Mouse (Mus musculus) regulatory T cell (primary cell): ENCODE data around the gene Uqcr11.

Experiments
- in situ Hi-C: fragments of 300-600 bp; cut with MboI, MseI; formaldehyde crosslinking; loops from one replicate; pipeline ENCODE4 v1.15.1; 2025; ENCODE audit warnings: high pct_unique_total_duplicates

Gene Uqcr11

DNA sequence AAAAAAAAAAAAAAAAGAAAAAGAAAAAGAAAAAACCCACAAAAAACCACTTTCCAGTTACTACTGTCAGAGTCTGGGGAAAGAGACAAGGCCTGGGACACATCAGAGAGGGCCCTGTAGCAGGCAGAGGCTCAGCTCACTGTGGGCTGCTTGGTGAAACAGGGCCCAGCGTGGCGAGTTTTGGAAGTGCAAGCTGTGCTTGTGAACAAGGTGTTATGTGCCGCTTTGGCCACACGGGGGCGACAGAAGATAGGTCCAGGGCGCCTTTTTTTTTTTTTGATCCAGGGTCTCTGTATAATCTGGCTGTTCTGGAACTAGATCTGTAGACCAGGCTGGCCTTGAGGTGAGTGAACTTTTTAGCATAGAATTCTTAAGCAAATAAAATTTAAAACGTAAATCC lies 30.5 kb downstream of the Uqcr11 start:
- in situ Hi-C loops = no loop called here

DNA sequence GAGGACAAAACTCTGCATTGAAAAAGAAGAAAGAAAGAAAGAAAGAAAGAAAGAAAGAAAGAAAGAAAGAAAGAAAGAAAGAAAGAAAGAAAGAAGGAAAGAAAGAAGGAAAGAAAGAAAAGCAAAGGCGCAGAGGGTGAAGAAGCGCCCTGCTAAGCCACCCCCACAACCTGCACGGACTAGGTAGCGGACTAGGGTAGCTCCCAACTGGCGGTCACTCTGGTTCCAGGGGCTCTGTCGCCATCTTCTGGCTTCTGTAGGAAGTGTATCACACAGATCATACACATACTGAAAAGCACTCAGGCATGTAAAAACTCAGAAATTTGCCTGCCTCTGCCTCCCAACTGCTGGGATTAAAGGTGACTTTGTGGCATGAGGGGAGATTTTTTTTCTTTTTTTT lies 32.6 kb downstream of the Uqcr11 start:
- in situ Hi-C loops = no loop called here

DNA sequence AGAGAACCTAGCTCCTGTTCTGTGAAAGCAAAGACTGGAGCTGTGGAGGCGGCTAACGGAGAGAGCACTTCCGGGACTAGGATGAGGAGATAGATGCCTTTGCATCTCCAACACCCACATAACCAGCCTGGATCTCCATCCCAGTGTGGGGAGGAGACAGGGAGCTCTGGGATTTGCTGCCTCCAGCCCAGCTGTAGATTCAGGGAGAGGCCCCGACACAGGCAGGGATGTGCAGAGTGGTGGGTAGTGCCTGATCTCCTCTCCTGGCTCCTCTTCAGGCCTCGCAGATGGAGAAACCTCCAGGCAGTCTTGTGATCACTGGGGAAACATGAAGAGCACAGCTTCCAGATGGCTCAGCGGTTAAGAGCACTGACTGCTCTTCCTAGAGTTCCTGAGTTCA lies 33.9 kb downstream of the Uqcr11 start:
- in situ Hi-C loops = no loop called here

- in situ Hi-C loops = no loop called here
Measured at GRCm38 (mm10) chr10:80371983-80372382, 34.6 kb downstream of the Uqcr11 start.

GRCm38 (mm10) chr10:80371411-80371966 lies 35.1 kb downstream of the Uqcr11 start:
- in situ Hi-C loops = no loop called here

DNA sequence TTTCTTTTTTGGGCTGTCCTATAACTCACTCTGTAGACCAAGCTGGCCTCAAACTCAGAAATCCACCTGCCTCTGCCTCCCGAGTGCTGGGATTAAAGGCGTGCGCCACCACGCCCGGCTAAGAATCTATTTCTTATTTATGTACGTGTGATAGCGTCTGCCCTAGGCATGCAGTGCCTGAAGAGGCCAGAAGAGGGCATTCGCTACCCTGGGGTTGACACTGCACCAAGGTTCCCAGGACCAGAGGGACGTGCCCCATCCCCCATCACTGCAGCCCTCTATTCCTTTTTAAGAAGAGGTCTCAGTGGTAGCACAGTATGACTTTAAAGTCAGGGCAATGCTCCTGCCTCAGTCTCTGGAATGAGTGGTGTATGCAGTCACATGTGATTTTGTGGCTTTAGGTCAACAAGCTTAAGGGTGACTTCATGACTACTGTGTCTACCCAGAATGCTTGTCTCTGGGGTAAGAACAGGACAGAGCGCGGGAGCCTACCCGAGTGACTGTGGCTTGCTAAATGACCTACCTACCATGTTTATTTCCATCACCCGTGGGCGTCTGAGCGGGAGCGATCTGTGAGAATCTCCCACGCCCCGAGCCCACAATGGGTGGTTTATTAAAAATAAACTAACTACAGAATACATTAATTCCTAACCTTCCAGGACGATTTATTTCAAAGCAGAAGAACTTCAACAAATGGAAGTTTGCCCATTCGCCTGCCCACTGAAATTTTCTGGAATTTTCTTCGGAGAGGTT lies 36.5 kb downstream of the Uqcr11 start:
- in situ Hi-C loops = no loop called here

- in situ Hi-C loops = no loop called here
Measured at GRCm38 (mm10) chr10:80368392-80368791, 38.2 kb downstream of the Uqcr11 start.

DNA sequence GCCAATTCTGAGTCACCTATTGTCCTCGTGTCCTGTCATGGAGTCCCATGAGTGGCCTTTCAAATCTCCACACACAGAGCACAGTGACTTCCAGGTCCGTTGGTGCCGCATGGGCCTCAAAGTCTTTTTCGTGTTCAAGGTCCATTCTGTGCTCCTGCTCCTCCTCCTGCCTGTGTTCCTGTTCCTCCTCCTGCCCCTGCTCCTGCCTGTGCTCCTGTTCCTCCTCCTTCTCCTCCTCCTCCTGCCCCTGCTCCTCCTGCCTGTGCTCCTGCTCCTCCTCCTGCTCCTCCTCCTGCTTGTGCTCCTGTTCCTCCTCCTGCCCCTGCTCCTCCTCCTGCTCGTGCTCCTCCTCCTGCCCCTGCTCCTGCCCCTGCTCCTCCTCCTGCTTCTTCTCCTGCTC lies 38.7 kb downstream of the Uqcr11 start:
- in situ Hi-C loops = no loop called here

- in situ Hi-C loops = no loop called here
Measured at GRCm38 (mm10) chr10:80365736-80366135, 40.9 kb downstream of the Uqcr11 start.

- in situ Hi-C loops = no loop called here
Measured at GRCm38 (mm10) chr10:80363734-80364133, 42.9 kb downstream of the Uqcr11 start.

DNA sequence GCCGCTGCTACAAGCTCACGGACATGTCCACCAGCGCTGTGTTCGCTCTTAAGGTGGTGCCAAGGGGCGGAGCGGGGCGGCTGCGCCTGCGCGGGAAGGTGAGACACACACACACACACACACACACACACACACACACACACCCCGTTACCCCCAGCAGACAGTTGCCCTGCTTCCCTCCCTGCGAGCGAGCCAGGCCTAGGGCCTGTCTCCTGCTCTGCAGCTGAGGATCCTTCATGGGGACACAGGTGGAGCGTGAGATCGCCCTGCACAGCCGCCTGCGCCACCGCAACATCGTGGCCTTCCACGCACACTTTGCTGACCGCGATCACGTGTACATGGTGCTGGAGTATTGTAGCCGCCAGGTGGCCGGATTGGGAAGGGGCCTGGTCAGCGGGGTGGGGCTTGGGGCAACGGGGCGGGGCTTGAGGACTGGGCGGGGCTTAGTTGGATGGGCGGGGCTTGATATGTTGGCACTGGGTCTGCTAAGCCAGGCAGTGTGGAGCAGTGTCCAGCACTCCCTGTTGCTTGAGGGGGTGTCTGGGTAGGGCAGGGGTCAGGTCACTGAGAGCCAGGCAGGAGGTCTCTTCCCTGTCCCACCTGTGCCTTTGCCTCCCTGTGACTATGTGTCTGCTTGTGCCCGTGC lies 48.5 kb downstream of the Uqcr11 start:
- in situ Hi-C loops = no loop called here

DNA sequence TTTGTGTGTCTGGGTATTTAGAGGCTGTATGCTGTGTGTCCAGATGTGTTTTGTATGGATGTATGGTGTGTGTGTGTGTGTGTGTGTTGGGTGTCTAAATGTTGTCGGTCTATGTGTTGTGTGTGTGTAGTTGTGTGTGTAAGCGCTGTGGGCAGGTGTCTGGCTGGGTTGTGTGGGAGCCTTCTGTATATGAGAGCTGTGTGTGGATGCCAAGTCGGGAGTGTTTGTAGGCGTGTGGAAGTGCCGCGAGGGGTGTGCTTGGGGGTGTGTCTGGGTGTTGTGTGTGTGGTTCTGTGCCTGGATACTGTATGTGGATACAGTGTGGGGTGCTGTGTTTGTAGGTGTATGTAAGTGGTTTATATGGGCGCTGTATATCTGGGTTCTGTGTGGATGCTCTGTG lies 49.3 kb downstream of the Uqcr11 start:
- in situ Hi-C loops = no loop called here

DNA sequence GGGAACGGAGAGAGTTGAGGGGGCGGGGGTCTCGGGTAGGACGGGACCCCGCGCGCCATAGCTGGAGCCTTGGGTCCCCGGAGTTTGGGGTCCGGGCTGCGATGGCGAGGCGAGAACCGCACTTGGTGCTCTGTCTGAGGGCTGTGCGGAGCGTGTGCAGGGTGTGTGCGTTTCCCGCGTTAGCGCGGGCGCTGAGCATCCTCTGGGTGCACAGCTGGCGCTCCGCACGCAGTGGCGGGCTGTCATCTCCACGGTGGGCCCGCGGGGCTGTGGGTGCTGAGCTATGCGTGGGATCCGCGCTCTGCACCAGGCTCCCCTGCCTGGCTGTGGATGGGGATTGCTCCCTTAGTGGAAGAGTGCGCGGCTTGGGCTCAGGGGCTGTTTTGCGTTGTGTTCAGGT lies 49.9 kb downstream of the Uqcr11 start:
- in situ Hi-C loops = no loop called here

DNA sequence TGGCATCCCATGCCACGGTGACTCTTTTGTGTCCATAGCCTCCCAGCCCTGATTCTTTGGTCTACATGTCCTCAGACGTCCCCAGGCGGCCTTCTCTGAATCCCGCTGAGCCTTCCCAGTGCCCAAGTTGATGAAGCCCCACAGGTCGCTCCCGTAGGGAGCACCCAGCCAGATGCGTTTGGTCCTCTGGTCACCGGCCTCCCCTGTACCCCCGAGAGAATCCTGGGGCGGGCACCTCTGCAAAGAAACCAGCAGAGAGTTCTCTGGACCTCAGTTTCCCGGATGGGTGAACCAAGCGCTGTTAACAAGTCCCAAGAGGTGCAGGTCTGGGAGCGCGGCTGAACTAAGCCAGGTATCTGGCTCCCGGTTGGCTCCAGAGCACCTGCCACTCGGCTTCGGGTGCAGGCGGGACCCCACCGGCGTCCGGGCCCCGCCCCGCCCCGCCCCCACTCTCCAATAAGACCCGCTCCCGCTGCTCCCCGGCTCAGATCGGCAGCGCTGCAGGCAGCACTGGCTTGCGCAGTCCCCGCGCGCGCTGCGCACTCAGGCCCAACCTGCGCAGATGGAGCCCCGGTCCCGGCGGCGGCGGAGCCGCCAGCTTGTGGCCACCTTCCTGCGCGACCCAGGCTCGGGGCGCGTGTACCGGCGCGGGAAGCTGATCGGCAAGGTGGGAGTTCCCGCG lies 50.5 kb downstream of the Uqcr11 start, which contains the start of gene Plk5:
TSS of gene Plk5 (plus strand) at position 459 of the 682 bp plus-strand sequence.
- in situ Hi-C loops = no loop called here

DNA sequence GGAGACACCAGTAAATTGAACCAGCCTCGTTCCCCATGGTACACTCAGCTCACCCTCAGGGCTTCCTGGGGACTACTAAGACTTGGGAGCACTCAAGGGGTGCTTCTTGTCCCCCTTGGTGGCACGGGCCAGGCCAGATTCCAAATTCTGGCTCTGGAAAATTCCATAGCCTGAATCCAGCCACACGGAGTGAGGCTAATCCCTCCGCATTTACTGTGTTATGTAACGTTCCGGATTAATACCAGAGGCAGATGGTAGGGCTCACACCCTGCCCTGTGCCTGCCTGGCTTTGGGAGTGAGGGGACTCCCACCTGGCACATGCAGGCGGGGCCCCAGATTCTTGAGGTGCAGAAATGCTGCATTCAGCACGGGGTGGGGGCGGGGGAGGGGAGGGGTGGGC lies 51.2 kb downstream of the Uqcr11 start:
- in situ Hi-C loops = no loop called here
